Mouse (Mus musculus) cerebellum, postnatal 10 days (tissue): ENCODE results near the gene Drd4.
A peak's percentile ranks its signal among the peaks of the same experiment; 100 is the strongest.
"Not testable (repeated sequence)": the region's sequence is repeated elsewhere in the genome, so short reads cannot be mapped to it uniquely, and the experiment has no call there.

ENCODE experiments used
- DNase-seq, 2 experiments: peaks; one replicate each; pipeline ENCODE4 v3.0.0; 2021; ENCODE audit warnings: mixed read lengths in 2 of 2

Gene Drd4

DNA sequence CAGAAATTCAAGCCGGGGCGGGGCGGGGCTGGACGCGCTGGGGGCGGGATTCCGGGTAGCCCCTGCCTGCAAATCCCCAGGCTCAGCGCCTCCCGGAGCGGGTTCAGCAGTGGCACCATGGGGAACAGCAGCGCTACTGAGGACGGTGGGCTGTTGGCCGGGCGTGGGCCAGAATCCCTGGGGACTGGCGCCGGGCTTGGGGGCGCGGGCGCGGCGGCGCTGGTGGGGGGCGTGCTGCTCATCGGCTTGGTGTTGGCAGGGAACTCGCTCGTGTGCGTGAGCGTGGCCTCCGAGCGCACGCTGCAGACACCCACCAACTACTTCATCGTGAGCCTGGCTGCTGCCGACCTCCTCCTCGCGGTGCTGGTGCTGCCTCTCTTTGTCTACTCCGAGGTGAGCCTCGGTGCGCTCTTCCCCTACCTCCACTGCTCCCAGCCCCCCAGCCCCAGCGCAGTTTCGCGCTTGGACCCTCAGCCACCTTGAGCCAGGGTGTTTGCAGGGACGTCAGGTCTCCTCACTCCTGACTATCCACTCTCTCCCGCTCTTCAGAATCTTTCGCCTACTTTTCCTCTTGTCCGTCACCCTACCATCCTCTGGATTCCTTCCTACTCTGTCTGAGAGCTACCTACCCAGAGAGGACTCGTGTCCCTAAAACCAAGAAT, at the start of gene Drd4:
Gene Drd4, plus strand, starts transcription at position 86 of the 662 bp plus-strand sequence.
- DNase-seq, result peak; percentile 47 to 50

DNA sequence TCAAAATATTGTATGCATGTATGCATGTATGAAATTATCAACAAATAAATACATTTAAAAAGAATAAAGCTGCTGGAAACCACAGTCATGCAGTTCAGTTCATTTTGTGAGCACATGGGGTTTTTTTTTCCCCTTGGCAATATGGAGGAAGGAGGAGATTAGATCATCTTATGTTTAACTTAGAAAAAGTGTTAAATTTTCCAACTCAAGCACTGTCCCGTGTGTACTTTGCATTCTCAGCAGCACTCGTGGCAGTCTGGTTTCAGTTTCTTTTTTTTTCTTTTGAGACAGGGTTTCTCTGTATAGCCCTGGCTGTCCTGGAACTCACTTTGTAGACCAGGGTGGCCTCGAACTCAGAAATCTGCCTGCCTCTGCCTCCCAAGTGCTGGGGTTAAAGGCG, 41.3 kb upstream of the Drd4 start:
- DNase-seq, result not testable (repeated sequence)

DNA sequence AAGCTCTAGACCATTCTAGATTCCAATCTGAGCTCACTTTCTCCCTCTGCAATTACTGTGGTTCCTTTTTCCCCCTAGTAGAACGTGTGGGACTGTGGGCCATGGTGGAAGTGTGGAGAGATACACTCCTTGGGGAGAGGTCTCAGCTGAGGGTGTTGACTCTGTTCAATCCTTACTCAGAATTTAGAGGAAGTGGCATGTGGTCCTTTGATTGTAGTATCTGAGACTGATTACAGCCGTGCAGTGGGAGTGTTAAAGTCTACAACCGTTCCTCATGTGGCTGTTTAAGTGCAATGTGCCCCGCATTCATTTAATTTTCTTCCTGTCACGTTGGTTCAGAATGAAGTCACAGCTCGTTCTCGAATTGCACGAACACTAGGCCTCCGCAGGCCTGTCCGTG, 35.6 kb upstream of the Drd4 start:
- no peak for DNase-seq

DNA sequence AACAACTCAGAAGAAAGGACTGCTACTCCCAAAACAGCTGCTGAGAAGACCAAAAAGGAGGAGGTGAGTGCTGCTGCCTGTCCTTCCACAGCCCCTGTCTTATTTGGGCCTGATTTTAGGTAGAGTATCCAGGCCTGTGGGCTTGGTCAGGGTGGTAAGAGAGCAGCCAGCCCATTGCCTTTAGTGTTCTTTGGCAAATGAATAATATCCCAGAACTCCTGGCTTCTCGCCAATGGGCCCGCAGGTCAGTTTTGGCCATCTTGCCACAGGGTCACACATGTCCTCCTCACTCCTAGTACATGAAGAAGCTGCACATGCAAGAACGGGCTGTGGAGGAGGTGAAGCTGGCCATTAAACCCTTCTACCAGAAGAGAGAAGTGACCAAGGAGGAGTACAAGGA, 30.3 kb upstream of the Drd4 start:
- DNase-seq, result peak; percentile 45 to 50

DNA sequence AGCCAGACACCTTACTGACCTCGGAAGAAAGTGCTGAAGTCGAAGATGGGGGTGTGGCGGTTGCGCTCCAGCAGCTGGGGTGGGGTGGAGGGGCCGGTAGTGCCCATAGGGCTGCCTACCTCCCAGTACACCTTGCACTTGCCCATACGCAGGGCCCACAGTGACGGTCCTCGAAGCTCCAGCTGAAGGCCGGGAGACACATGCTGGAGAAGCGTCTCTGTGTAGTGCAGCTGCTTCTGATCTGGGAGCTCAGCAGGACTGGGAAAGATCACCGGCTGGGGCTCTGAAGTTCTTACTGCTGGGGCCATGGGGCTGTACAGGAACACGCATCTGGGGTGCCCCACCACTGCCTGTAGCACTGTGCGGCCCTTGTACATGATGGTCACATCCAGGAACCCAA, 28.2 kb upstream of the Drd4 start:
- no peak for DNase-seq

DNA sequence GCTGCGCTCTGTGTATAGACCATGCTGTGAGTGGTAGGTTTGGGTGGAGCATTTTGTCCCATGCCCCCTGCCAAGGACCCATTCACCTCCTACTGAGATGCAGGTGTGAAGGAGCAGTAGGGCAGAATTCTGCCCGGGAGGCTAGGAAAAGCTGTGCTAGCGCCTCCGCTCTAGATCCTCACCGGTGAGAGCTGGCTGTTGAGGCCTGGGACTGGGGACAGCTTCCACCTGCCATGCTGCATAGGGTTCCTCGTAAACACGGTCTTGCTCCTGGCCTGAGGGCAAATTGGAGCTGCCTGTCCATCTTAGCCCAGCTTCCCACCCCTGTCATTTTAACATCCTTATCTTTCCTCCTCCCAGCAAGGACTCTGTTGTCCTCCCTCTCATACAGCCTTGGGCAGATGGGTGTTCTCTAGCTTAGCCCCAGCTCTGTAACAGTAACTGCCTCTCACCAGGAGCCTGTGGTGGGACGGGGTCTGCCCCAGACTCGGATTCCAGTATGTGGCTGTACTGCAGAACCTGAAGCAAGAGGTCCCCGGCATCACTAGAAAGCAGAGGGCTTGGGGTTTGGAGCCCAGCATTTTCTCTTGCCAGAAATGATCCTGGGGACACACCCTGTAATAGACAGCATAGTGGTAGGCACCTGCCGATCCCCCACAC, 27.6 kb upstream of the Drd4 start:
- no peak for DNase-seq

DNA sequence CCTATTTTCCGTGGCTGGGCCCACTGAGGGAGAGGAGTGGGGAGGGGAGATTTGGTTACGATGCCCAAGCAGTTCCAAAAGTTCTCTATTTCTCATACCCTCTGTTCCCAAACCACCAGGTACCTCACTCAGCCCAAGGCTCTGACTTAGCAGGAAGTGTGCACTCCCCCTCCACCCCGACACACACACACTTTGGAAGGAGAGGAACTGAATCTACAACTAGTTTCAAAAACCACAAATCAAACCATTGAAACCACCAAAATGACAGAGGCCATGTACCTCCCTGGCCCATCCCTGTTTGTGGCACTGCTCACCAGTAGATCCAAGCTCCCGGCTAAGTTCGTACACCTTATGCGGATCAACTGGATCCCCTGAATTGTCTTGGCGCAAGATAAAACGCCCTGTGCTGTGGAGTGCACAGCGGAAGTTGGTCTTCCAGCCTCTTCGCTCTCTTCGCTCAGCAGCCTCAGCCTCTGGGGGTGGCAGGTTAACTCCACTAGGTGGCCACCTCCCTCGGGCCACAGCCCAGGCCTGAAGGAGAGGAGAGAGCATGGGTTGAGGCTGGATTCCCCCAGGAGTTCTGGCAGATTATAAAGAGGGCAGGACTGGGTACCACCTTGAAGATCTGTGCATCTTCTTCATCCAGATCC, 26.9 kb upstream of the Drd4 start:
- peak; percentile 48 to 49 for DNase-seq

DNA sequence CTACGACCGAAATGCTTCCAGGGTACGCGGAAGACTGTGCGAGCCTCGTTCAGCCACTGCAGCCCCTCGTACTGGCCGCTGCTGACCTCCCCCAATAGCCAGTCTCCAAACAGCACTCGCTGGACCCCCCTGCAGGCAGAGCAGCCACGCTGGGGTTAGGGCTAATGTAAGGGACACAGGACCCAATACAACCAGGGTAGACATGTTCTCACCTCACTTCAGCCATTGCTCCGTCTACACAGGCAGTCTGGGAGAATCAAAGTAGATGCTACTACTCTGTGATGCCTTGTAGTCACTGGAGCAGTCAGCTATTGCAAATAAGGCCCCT, 26.4 kb upstream of the Drd4 start:
- no peak for DNase-seq

DNA sequence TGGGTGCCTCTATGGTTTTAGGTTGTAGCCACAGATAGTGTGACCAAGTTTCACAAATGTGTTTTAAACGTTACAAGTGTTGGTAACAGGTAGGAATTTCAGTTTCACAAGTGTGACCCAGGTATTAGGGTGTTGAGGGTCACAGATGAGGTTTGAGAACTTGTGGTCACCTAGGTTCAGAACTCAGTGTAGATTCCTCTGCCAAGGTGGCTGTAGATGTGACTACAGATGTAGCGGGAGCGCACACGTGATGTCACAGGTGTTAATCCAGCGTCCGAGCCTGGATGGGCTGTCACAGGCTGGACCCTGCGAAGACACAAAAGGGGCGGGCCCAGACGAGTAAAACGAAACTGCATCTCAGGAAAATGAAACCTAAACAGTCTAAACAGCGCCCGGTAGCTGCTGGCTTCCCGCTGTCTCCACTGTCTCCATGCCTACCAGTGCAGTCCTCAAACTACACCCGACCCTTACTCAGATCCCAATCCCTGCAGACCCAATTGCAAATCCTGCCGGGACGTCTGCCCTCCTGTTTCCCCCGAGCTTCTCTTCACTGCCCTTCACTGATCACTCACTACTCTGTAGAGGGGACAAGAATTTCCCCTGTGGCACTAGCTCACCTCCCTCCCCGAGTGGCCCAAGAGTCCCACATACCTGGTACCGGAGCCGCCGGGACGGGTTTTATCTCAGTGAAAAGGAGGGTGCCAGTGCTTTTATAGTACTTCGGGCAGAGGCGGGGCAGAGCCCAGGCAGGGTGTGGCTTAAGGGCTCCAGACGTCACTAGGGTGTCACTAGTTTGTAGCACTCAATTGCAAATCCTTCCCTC, 25.9 kb upstream of the Drd4 start, which contains the start of gene Irf7:
Gene Irf7, minus strand, starts transcription at position 743 of the 823 bp plus-strand sequence.
- peak in 1 of 2 experiments; percentile 36 for DNase-seq

DNA sequence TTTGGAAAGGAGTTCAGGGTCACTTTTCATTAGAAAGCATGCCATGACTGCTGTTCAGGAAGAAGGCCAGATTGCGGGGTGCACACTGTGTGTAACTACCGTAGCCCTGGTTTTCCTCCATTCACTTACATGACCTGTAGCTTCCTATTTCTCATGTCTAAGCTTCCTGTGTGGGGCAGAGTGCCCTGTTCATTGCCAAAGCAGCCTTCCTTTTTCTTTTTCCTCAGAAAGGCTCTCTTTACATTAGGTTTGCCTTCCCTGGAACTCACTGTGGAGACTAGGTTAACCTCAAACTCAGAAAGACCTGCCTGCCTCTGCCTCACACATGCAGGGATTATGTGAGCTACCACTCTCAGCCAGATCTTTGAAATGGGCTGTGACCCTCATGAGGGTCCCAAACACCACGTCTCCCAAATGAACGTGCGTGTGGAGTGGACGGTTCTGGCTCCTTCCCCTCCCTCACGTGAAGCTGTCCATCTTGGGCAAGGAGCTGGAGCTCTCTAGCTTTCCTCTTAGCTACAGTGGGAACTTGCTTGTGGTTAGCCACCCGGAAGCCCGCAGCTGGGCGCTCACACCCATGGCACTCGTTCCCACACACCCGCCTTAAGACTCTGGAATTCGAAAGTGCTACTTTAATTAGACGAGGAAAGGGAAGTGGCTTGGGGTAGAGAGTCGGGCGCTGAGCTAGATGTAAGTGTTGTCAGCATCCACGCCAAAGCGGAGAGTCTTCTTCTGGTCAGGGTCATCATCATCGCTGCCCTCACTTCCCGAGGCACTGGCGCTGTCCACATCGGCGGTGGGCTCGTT, 23.1 kb upstream of the Drd4 start:
- DNase-seq, result no peak

DNA sequence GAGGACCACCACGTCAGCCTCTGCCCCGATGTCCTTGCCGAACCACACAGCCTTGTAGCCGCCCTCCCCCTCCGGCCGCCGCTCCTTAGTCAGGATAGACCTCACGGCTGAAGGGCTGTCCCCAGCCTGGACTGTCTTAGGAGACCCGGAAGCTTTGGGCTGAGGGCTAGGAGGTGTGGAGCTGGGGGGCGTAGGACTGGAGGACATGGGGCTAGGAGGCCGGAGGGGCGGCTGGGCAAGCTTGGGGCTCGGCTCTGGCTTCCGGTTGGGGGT, 22.6 kb upstream of the Drd4 start:
- no peak for DNase-seq

DNA sequence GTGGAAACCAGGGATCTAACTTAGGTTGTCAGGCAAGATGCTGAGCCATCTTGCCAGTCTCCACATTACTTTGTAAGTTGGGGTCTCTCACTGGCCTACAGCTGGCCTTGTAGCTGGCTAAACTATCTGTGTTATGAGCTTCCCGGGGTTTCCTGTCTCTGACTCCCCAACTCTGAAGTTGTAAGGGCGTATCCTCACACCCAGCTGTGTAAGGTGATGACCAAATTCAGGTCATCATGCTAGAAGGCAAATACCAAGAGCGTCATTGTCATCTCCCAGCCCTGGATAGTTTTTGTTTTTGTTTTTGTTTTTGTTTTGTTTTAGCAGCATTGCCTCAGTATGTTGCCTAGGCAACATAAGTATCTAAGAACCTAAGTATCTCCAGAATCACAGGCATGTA, 21.2 kb upstream of the Drd4 start:
- no peak for DNase-seq

DNA sequence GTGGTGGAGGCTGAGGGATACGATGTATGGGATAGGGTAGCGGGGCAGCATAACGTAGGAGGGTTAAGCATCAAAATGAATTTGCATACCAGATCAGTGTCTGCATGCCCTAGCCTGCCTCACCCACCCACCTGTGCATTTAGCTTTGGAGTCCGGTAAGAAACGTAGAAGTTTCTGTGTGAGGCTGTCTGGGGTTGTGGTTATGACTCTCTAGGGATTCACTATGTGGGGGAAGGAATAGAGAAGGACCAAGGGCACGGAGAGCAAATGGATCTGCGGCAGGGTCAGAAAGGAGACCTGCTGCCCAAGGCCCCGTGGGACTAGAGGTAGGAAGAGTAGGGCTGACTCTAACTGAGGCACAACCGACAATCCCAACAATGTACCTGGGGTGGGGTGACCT, 16.4 kb upstream of the Drd4 start:
- no peak for DNase-seq

DNA sequence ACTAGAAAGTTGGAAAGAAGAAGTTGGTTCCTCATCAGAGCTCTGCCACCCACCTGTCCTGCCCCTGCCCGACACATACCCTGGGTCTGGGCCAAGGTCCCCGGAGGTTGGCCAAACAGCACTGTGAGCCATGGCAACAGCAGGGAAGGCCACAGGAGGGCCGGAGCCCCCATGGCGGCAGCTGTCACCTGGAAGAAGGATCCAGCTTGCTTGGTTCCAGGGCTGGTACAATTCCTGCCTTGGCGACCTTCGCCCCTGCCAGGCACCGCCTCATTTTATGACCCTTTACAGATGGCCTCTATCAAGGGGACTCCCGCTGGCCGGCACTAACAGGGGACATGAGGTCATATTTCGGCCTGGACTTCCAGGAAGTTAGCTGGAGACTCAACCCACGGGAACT, 15.3 kb upstream of the Drd4 start, which contains the start of gene Cdhr5:
Gene Cdhr5, minus strand, starts transcription at position 241 of the 400 bp plus-strand sequence.
- peak; percentile 56 to 59 for DNase-seq

DNA sequence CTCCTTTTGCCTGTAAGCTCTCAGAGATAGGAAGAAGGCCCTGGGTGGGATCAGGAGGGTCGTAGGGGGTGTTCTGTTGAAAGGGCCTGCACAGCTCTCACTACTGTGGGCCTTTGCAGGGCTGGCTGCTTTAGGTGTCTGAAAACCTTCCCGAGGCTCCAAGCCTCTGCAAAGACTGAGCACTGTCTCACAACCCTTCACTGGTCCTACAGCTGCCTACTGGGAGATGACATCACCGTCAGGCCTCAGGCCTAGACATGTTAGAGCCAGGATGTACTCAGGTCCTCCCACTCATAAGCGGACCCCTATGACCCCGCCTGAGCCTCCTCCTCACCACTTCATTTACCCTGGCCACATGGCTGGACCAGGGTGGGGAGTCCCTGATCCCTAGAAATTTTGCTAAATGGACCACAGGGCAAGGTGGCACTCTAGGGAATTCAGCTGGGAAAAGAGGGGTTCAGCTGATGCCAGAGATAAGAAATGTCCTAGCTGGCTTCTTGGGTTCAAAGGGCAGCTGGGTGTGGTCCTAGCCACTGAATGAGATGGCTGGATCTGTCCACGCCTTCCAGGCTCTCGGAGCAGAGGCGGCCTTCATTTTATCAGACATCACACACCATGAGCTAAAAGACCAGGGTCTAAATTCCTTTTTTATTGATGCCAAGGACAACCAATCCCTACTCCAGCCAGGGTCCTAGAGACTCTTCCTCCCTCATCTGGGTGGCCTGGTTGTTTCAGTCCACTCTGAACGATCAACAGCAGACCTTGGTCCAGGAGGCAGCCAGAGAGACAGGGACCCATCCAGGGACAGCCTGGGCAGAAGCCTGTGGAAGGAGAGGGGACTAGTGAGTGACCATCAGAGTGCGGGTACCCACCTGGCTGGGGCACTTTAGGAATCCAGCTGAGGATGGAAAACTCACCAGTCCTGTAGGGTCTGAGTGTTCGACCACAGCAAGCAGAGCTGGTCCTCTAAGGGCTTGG, 13.8 kb upstream of the Drd4 start:
- DNase-seq, result no peak

DNA sequence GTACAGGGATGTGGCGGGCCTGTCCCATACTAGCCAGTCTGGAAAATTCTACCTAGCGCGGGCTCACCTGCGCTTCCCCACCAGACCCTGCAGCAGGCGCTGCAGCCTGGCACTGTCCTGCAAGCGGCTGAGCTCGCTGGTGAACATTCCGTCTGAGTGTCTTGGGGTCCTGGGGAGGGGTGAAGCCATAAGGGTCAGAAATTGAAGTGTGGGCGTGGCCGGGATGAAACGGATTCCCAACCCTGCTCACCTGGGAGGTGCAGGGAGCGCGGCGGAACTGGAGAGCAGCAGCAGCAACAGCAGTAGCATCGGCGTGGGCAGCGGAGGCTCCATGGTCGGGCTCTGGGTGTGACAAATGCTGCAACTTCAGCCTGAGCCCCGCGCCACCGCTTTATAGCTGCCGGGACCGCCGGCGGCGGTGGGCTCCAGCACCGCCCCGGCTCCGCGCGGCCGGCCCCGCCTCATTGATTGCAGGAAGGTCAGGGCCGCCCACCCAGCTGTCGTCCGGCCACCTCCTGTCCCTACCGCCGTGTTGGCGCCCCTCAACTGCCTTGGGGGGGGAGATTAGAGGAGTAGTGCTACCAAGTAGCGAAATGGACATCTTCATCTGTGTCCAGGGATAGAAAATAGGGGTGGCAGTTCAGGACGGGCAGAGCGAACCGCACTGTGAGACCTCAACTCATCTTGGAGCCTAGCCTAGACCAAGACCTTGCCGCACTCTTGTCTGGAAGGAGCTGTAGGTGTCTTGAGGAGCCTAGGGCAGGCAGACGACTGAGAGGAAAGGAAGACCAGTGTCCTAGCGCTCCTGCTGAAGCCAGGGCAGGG, 12.8 kb upstream of the Drd4 start, which contains the start of gene Sct:
Gene Sct, minus strand, starts transcription at position 368 of the 825 bp plus-strand sequence.
- peak; percentile 75 to 80 for DNase-seq

DNA sequence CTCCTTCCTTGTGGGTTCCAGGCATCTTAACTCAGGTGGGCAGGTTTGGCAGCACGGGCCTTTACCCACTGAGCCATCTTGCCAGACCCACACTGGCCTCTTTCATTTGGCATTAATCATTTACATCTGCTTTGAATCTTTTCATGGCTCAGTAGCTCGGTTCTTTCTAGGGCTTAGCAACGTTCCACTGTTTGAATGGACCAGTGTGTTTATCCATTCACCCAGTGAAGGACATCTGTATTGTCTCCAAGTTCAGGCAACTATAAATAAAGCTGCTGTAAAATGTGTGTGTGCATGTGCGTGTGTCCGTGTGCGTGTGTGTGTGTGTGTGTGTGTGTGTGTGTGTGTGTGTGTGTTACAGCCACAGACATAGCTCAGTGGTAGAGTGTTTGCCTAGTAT, 10.4 kb upstream of the Drd4 start:
- DNase-seq, result no peak

DNA sequence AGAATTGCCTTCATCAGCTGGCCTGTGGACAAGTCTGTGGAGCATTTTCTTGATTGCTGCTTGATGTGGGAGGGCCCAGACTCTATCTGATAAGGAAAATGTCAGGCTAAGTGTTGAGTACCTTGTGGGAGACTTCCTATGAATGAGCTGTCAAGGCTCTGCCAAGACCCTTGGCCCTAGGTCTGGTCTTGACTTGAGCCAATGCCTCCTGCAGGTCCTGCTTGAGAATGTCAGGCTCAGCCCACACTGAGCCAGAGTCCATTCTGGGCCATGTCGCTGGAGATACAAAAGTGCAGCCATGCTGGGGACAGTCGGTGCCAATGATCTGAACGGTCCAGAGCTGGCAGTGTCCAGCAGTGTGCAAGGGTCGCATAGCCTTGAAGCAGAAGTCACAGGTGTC, 9.1 kb upstream of the Drd4 start:
- peak; percentile 47 to 65 for DNase-seq

DNA sequence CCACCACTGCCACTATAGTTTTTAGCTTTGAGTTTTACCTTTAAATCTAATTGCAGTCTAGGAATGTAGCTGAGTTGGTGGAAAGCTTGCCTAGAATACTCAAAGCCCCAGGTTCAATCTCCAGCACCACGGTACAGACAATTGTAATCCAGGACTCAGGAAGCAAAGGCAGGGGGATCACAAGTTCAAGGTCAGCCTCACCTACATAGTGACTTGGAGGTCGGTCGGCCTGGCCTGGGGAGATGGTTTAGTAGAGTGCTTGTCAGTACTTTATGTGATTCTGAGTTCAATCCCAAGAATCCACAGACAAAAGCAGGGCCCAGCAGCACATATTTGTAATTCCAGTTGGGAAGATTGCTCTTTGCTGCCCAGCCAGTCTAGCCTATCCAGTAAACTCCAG, 3.8 kb upstream of the Drd4 start:
- DNase-seq, result no peak
